Comparison of ENCODE assay signal across 12 mouse cellular contexts in the genomic region with DNA sequence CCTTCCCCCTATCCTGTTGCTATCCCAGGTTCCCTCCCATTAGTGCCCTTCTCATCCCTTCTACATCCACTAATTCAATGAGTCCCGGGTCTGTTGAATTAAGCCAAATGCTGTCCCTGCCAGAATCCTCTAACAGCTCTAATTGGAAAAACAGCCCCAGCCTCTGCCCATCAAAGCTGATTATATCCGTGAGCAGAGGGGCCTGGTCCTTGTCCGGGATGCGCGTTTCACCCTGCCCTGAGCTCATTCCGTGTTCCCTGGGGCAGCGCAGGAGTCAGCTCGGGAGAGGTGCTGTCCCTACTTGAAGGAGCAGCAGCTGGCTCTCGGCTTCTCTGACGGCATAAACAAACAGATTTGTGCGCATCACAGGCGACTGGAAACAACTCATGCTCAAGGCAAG.
DNase-seq lines count a peak whose midpoint lies in the region; ATAC-seq lines count a peak whose summit lies in the region.
"Had no signal": no experiment of that assay in that cellular context is flagged by ENCODE, and none has a peak within 500 bp of the region (broad histone marks: within the 10 kb centered on the region; RNA-seq: fewer than 3 reads in every experiment).

No protein-coding gene starts in this region.

- peak overlapping the region; percentile 22; the same call in 1 of the 2 replicates for H3K4me2 ChIP-seq in kidney, embryonic 15.5 days
- H3K4me2 ChIP-seq in embryonic facial prominence, embryonic 14.5 days (ENCODE audit: low read depth, low read length): no peak overlapping the region
- H3K4me2 ChIP-seq in midbrain, embryonic 16.5 days (ENCODE audit: low read length): peak overlapping the region; percentile 24

- peaks cover 29% of the 10 kb centered on the region for H3K4me1 ChIP-seq in kidney, embryonic 15.5 days
- peaks cover 6% of the 10 kb centered on the region; the same call in 1 of the 2 replicates for H3K4me1 ChIP-seq in embryonic facial prominence, embryonic 14.5 days (ENCODE audit: control insufficient read depth, insufficient read depth, low read length)
- H3K4me1 ChIP-seq in midbrain, embryonic 16.5 days (ENCODE audit: control insufficient read depth, insufficient read depth, low read length): peaks cover 2% of the 10 kb centered on the region; the same call in 1 of the 2 replicates

- no peak overlapping the region for H3K9ac ChIP-seq in kidney, embryonic 15.5 days
- no peak overlapping the region for H3K9ac ChIP-seq in embryonic facial prominence, embryonic 14.5 days (ENCODE audit: low read depth, low read length)
- peak overlapping the region; percentile 2; the same call in 1 of the 2 replicates for H3K9ac ChIP-seq in midbrain, embryonic 16.5 days (ENCODE audit: low read depth, low read length)

- H3K27me3 ChIP-seq in kidney, embryonic 15.5 days: peaks cover 72% of the 10 kb centered on the region
- H3K27me3 ChIP-seq in embryonic facial prominence, embryonic 14.5 days (replicated peaks; ENCODE audit: control insufficient read depth, insufficient read depth, low read length): no peaks in the 10 kb centered on the region
- no peaks in the 10 kb centered on the region for H3K27me3 ChIP-seq in midbrain, embryonic 16.5 days (ENCODE audit: control insufficient read depth, insufficient read depth, low read depth, low read length)

- no peak for ATAC-seq in kidney, embryonic 15.5 days (replicated peaks; ENCODE audit: low FRiP score)
- peak; percentile 63; the same call in 1 of the 2 replicates for ATAC-seq in embryonic facial prominence, embryonic 14.5 days (ENCODE audit: low read depth)
- ATAC-seq in midbrain, embryonic 16.5 days: no peak

- whole genome bisulfite sequencing in kidney, embryonic 15.5 days: 21% methylated on average over 12 of the region's 12 CpGs
- WGBS in embryonic facial prominence, embryonic 14.5 days: 20% methylated on average over 12 of the region's 12 CpGs
- 24% methylated on average over 12 of the region's 12 CpGs for WGBS in midbrain, embryonic 16.5 days

- peak; percentile 44 for DNase-seq in adrenal gland, postnatal 14 days
- DNase-seq in adrenal gland, postnatal 36 days: no peak
- no peak for DNase-seq in kidney, postnatal 25 days
- DNase-seq in embryonic facial prominence, embryonic 14.5 days (ENCODE audit: low spot score): peak; percentile 21
- no peak for DNase-seq in right cerebral cortex, postnatal 4 days
- no peak for DNase-seq in gastrocnemius, postnatal 4 days (ENCODE audit: low spot score in 2 of 2)
- DNase-seq: kidney, postnatal 10 days; left cerebral cortex, postnatal 4 days had no signal

- no peaks in the 10 kb centered on the region for H3K36me3 ChIP-seq in kidney, embryonic 15.5 days
- no peaks in the 10 kb centered on the region for H3K36me3 ChIP-seq in embryonic facial prominence, embryonic 14.5 days (ENCODE audit: control insufficient read depth, insufficient read depth, low read length)
- H3K36me3 ChIP-seq in midbrain, embryonic 16.5 days (ENCODE audit: control insufficient read depth, insufficient read depth, low read length): no peaks in the 10 kb centered on the region
- H3K36me3 ChIP-seq: G1E had no signal

- H3K9me3 ChIP-seq in kidney, embryonic 15.5 days (replicated peaks): no peaks in the 10 kb centered on the region
- H3K9me3 ChIP-seq in embryonic facial prominence, embryonic 14.5 days (ENCODE audit: control insufficient read depth, low read length): no peaks in the 10 kb centered on the region
- H3K9me3 ChIP-seq in midbrain, embryonic 16.5 days (replicated peaks; ENCODE audit: control insufficient read depth, low read length, poor library complexity, severe bottlenecking): no peaks in the 10 kb centered on the region
- H3K9me3 ChIP-seq: G1E had no signal

- no peak overlapping the region for H3K4me3 ChIP-seq in kidney, embryonic 15.5 days (replicated peaks)
- H3K4me3 ChIP-seq in embryonic facial prominence, embryonic 14.5 days (ENCODE audit: low read depth, low read length): no peak overlapping the region
- H3K4me3 ChIP-seq in midbrain, embryonic 16.5 days (ENCODE audit: low read depth, low read length): no peak overlapping the region

- no peak overlapping the region for H3K27ac ChIP-seq in kidney, embryonic 15.5 days
- H3K27ac ChIP-seq in embryonic facial prominence, embryonic 14.5 days (replicated peaks; ENCODE audit: low read depth, low read length): no peak overlapping the region
- no peak overlapping the region for H3K27ac ChIP-seq in midbrain, embryonic 16.5 days (ENCODE audit: low read length)
- H3K27ac ChIP-seq: macrophage had no signal

Comparison
In these comparisons a context has a peak if more than half of its experiments do, and no peak if none do; other contexts are left out.
1. DNase-seq: peak in adrenal gland, postnatal 14 days (single experiment) and embryonic facial prominence, embryonic 14.5 days (single experiment); none in adrenal gland, postnatal 36 days (0 of 2), kidney, postnatal 25 days (0 of 2), right cerebral cortex, postnatal 4 days (single experiment) and gastrocnemius, postnatal 4 days (0 of 2).